Mouse (Mus musculus): ENCODE measurements at regions not wholly inside any gene's neighbourhood (a gene's known extent, or its start where the extent isn't known, plus 50 kb on each side); places are given as distances from the start of the nearest gene placed in this dataset.

DNA sequence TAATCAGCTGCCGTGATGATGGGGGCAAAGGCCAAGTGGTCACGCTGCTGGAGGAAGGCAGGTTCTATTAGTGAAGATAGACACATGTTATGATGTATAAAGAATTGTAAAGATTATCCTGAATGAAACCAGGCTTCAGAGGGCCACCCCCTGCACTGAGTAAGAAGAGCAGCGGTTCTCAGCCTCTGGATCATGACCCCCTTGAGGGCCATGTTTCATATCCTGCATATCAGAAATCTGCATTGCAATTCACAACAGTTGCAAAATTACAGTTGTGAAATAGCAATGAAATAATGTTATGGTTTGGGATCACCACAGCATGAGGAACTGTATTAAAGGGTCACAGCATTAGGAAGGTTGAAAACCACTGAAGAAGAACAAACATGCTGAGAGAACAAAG is 162.5 kb upstream of the Zranb2 start:
- Histone ChIP-seq H3K27me3 (ENCODE audit: control insufficient read depth, insufficient read depth, low read length) (no peaks in the 10 kb centered on the region), H3K9me3 (ENCODE audit: control insufficient read depth, low read length) (no peaks in the 10 kb centered on the region), H3K4me2 (ENCODE audit: low read depth, low read length, severe bottlenecking) (no peak overlapping the region), H3K9ac (ENCODE audit: low read length) (no peak overlapping the region), H3K36me3 (ENCODE audit: control insufficient read depth, insufficient read depth, low read length) (no peaks in the 10 kb centered on the region), H3K27ac (ENCODE audit: low read depth, low read length) (no peak overlapping the region), H3K4me1 (replicated peaks; ENCODE audit: control insufficient read depth, insufficient read depth, low read length) (no peaks in the 10 kb centered on the region), H3K4me3 (ENCODE audit: low read depth, low read length) (no peak overlapping the region)
- WGBS = 89% methylated on average over 3 of the region's 3 CpGs
- no peak for DNase-seq (ENCODE audit: low spot score)
- no peak for ATAC-seq (replicated peaks; ENCODE audit: low FRiP score)

DNA sequence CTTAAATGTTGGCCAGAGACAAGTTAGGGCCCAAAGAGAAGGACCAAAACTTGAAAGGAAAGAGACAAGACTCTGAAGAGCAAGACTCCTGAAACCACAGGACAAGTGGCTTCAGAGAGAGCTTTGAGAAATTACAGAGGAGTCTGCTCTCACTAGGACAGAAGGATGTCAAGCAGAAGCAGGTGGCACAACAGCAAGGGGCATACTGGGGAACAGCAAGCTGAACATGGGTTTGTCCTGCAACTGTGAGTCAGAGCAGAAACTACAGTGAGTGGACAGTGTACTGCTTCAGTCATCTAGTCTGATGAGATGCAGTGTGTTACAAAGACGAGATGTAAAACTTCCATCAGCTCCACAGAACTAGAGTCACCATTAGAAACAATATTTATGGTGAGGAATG is 160.6 kb upstream of the Zranb2 start:
- no peaks in the 10 kb centered on the region for H3K4me1 ChIP-seq (replicated peaks; ENCODE audit: control insufficient read depth, insufficient read depth, low read length)
- H3K9ac ChIP-seq (ENCODE audit: low read length) = no peak overlapping the region
- ATAC-seq (replicated peaks; ENCODE audit: low FRiP score) = no peak
- WGBS = 71% methylated on average over 1 of the region's 1 CpGs
- no peaks in the 10 kb centered on the region for H3K36me3 ChIP-seq (ENCODE audit: control insufficient read depth, insufficient read depth, low read length)
- H3K9me3 ChIP-seq (ENCODE audit: control insufficient read depth, low read length) = no peaks in the 10 kb centered on the region
- H3K4me2 ChIP-seq (ENCODE audit: low read depth, low read length, severe bottlenecking) = no peak overlapping the region
- no peaks in the 10 kb centered on the region for H3K27me3 ChIP-seq (ENCODE audit: control insufficient read depth, insufficient read depth, low read length)
- no peak overlapping the region for H3K4me3 ChIP-seq (ENCODE audit: low read depth, low read length)
- no peak for DNase-seq (ENCODE audit: low spot score)
- no peak overlapping the region for H3K27ac ChIP-seq (ENCODE audit: low read depth, low read length)

DNA sequence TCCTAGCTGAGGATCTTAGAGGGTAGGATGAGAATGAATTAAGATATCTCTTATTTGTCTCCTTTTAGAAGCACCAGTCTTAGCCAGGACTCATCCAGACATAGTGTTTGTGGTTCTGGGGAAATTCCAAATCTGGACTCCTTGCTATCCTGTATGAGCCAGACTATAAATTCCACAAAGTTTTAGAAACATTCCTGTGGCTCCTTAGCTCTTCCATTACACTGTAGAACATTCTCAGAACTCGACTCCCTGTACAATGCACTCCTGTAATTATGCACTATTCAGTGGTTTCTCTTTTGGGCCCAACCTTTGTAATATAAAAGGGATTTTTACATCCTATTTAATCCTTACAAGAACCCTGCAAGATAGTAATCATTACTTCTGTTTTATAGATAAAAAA is 159.8 kb upstream of the Zranb2 start:
- H3K4me2 ChIP-seq (ENCODE audit: low read depth, low read length, severe bottlenecking) = no peak overlapping the region
- no peaks in the 10 kb centered on the region for H3K4me1 ChIP-seq (replicated peaks; ENCODE audit: control insufficient read depth, insufficient read depth, low read length)
- H3K27ac ChIP-seq (ENCODE audit: low read depth, low read length) = no peak overlapping the region
- no peaks in the 10 kb centered on the region for H3K36me3 ChIP-seq (ENCODE audit: control insufficient read depth, insufficient read depth, low read length)
- WGBS = 60% methylated on average over 1 of the region's 1 CpGs
- H3K9ac ChIP-seq (ENCODE audit: low read length) = no peak overlapping the region
- H3K27me3 ChIP-seq (ENCODE audit: control insufficient read depth, insufficient read depth, low read length) = no peaks in the 10 kb centered on the region
- no peak for DNase-seq (ENCODE audit: low spot score)
- H3K9me3 ChIP-seq (ENCODE audit: control insufficient read depth, low read length) = no peaks in the 10 kb centered on the region
- no peak for ATAC-seq (replicated peaks; ENCODE audit: low FRiP score)
- no peak overlapping the region for H3K4me3 ChIP-seq (ENCODE audit: low read depth, low read length)

DNA sequence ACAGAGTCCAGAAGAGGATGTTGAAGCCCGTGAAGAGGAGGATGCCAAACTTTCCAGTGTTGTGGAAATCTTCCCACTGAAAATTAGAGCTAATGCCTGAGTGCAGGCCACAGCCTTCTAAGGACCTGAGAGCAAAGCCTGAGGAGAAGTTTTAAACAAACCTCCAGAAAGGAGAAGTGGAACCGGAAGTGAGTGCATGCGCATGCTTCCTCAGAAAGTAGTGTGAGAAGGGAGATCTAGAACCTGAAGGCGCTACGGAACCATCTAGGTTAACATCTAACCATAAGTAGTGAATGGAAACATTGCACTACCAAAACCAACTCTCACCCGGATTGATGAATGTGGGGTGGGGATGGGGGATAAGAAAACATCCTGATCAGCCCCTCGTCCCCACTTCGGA is 156.4 kb upstream of the Zranb2 start:
- Histone ChIP-seq H3K36me3 (ENCODE audit: control insufficient read depth, insufficient read depth, low read length) (no peaks in the 10 kb centered on the region), H3K9me3 (ENCODE audit: control insufficient read depth, low read length) (no peaks in the 10 kb centered on the region), H3K4me1 (replicated peaks; ENCODE audit: control insufficient read depth, insufficient read depth, low read length) (no peaks in the 10 kb centered on the region), H3K27me3 (ENCODE audit: control insufficient read depth, insufficient read depth, low read length) (no peaks in the 10 kb centered on the region), H3K9ac (ENCODE audit: low read length) (no peak overlapping the region), H3K4me3 (ENCODE audit: low read depth, low read length) (no peak overlapping the region), H3K4me2 (ENCODE audit: low read depth, low read length, severe bottlenecking) (no peak overlapping the region), H3K27ac (ENCODE audit: low read depth, low read length) (no peak overlapping the region)
- DNase-seq (ENCODE audit: low spot score) (no peak), ATAC-seq (replicated peaks; ENCODE audit: low FRiP score) (no peak)
- 91% methylated on average over 8 of the region's 8 CpGs for WGBS

DNA sequence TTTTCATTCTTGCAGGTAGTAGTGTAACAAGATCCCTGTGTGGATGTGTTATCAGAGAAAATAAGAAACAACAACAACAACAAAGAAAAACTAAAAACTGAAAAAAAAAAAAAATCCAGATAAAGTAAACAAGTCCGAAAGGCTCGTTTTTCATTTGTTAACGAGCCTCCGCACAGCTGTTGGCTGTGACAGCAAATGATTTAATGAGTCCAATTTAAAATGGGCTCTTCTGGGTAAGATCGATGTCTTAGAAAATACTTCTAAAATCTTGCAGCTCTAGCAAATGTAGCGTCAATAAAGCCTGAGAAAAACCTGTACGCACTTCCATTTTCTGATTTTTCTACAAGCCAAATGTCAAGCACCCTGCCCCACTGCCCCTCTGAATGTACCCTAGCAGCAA is 155.8 kb upstream of the Zranb2 start:
- H3K4me3 ChIP-seq (ENCODE audit: low read depth, low read length) = no peak overlapping the region
- H3K9me3 ChIP-seq (ENCODE audit: control insufficient read depth, low read length) = no peaks in the 10 kb centered on the region
- no peak overlapping the region for H3K4me2 ChIP-seq (ENCODE audit: low read depth, low read length, severe bottlenecking)
- H3K36me3 ChIP-seq (ENCODE audit: control insufficient read depth, insufficient read depth, low read length) = no peaks in the 10 kb centered on the region
- no peak overlapping the region for H3K27ac ChIP-seq (ENCODE audit: low read depth, low read length)
- H3K4me1 ChIP-seq (replicated peaks; ENCODE audit: control insufficient read depth, insufficient read depth, low read length) = no peaks in the 10 kb centered on the region
- DNase-seq (ENCODE audit: low spot score) (no peak), ATAC-seq (replicated peaks; ENCODE audit: low FRiP score) (no peak)
- H3K9ac ChIP-seq (ENCODE audit: low read length) = no peak overlapping the region
- H3K27me3 ChIP-seq (ENCODE audit: control insufficient read depth, insufficient read depth, low read length) = no peaks in the 10 kb centered on the region
- 72% methylated on average over 7 of the region's 7 CpGs for WGBS

DNA sequence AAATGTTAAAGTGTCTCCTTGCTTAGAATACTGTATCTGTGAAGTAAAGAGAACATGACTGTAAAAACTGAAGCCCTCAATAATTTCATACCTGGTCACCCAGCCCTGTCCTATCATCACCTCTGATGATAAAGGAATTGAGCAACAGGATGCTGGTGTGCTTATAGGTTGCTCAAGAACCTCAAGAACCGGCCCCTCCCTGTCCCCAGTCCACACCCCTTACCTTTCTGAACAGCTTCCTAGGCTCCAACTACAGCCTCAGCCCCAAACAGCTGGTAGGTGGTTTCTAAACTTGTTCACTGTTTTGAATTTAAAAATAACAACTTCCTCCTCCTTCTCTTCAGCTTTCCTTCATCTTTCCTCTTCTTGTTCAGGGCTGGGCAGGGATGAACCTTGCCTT is 142.1 kb upstream of the Zranb2 start:
- H3K4me3 ChIP-seq (ENCODE audit: low read depth, low read length) = no peak overlapping the region
- no peaks in the 10 kb centered on the region for H3K27me3 ChIP-seq (ENCODE audit: control insufficient read depth, insufficient read depth, low read length)
- no peak overlapping the region for H3K27ac ChIP-seq (ENCODE audit: low read depth, low read length)
- no peak for ATAC-seq (replicated peaks; ENCODE audit: low FRiP score)
- no peaks in the 10 kb centered on the region for H3K9me3 ChIP-seq (ENCODE audit: control insufficient read depth, low read length)
- no peak overlapping the region for H3K9ac ChIP-seq (ENCODE audit: low read length)
- no peak for DNase-seq (ENCODE audit: low spot score)
- WGBS = 70% methylated on average over 1 of the region's 1 CpGs
- no peak overlapping the region for H3K4me2 ChIP-seq (ENCODE audit: low read depth, low read length, severe bottlenecking)
- H3K4me1 ChIP-seq (replicated peaks; ENCODE audit: control insufficient read depth, insufficient read depth, low read length) = no peaks in the 10 kb centered on the region
- H3K36me3 ChIP-seq (ENCODE audit: control insufficient read depth, insufficient read depth, low read length) = no peaks in the 10 kb centered on the region

DNA sequence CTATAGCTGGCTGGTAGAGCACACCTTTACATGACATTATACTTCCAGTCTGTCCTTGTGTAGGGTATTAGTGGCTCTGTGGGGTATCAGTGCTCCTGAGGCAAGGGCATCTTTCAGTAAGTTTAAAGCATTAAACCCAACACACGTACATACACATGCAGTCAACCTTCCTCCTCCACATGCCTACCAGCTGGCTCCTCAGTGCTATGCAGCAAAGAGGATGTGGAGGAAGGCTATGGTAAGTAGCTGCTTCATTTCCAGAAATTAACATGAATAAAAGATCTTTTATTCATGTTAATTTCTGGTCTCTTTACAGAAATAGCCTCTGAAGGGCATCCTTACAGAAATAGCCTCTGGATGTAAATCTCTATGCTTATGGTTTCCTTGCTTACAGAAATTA is 140.1 kb upstream of the Zranb2 start:
- no peak overlapping the region for H3K4me2 ChIP-seq (ENCODE audit: low read depth, low read length, severe bottlenecking)
- no peak for DNase-seq (ENCODE audit: low spot score)
- H3K9ac ChIP-seq (ENCODE audit: low read length) = no peak overlapping the region
- 65% methylated on average over 1 of the region's 1 CpGs for WGBS
- no peaks in the 10 kb centered on the region for H3K36me3 ChIP-seq (ENCODE audit: control insufficient read depth, insufficient read depth, low read length)
- H3K4me1 ChIP-seq (replicated peaks; ENCODE audit: control insufficient read depth, insufficient read depth, low read length) = no peaks in the 10 kb centered on the region
- no peaks in the 10 kb centered on the region for H3K9me3 ChIP-seq (ENCODE audit: control insufficient read depth, low read length)
- no peak for ATAC-seq (replicated peaks; ENCODE audit: low FRiP score)
- no peak overlapping the region for H3K4me3 ChIP-seq (ENCODE audit: low read depth, low read length)
- H3K27me3 ChIP-seq (ENCODE audit: control insufficient read depth, insufficient read depth, low read length) = no peaks in the 10 kb centered on the region
- H3K27ac ChIP-seq (ENCODE audit: low read depth, low read length) = no peak overlapping the region

DNA sequence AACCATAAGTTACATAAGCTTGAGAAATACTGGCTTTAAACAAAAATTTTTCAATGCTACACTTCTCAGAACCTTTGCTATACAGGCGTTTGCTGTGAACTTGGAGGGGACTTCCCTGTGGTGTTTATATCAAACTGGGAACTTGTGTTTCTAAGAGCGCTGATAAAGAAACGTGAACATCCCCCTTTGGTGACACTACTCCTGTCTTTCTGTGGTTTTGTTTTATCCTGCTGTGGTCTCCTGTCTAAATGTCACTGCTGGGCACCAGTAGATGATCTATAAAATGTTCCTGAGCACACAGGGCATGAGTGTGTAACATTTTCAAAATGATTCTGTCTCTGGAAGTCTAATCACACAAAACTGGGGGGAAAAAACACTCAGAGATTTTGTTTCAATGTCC is 134.1 kb upstream of the Zranb2 start:
- H3K27ac ChIP-seq (ENCODE audit: low read depth, low read length) = no peak overlapping the region
- no peaks in the 10 kb centered on the region for H3K9me3 ChIP-seq (ENCODE audit: control insufficient read depth, low read length)
- 84% methylated on average over 3 of the region's 3 CpGs for WGBS
- no peak for ATAC-seq (replicated peaks; ENCODE audit: low FRiP score)
- no peaks in the 10 kb centered on the region for H3K27me3 ChIP-seq (ENCODE audit: control insufficient read depth, insufficient read depth, low read length)
- H3K9ac ChIP-seq (ENCODE audit: low read length) = no peak overlapping the region
- no peak overlapping the region for H3K4me2 ChIP-seq (ENCODE audit: low read depth, low read length, severe bottlenecking)
- H3K36me3 ChIP-seq (ENCODE audit: control insufficient read depth, insufficient read depth, low read length) = no peaks in the 10 kb centered on the region
- no peak overlapping the region for H3K4me3 ChIP-seq (ENCODE audit: low read depth, low read length)
- no peaks in the 10 kb centered on the region for H3K4me1 ChIP-seq (replicated peaks; ENCODE audit: control insufficient read depth, insufficient read depth, low read length)
- no peak for DNase-seq (ENCODE audit: low spot score)

DNA sequence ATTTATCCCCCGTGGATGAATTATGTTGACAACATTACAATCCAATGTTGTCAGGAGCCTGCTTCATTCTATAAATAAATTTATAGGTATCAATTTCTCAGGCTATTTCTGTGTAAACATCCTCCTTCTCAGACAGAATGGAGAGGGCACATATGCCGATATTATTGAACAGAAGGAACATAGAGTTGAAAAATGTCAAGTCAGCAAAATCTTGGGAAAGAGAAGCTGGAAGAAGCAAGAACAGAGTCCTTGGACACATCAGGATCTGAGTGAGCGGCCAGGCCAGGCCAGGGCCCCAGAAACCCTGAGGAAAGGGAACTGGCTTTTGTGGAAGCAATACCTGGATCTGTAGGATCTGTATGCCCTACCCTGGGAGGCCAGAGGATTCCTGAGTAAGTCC is 129.9 kb upstream of the Zranb2 start:
- Histone ChIP-seq H3K27ac (ENCODE audit: low read depth, low read length) (no peak overlapping the region), H3K9ac (ENCODE audit: low read length) (no peak overlapping the region), H3K4me1 (replicated peaks; ENCODE audit: control insufficient read depth, insufficient read depth, low read length) (no peaks in the 10 kb centered on the region), H3K4me3 (ENCODE audit: low read depth, low read length) (no peak overlapping the region), H3K36me3 (ENCODE audit: control insufficient read depth, insufficient read depth, low read length) (no peaks in the 10 kb centered on the region), H3K27me3 (ENCODE audit: control insufficient read depth, insufficient read depth, low read length) (no peaks in the 10 kb centered on the region), H3K4me2 (ENCODE audit: low read depth, low read length, severe bottlenecking) (no peak overlapping the region), H3K9me3 (ENCODE audit: control insufficient read depth, low read length) (no peaks in the 10 kb centered on the region)
- WGBS = 90% methylated on average over 3 of the region's 3 CpGs
- no peak for ATAC-seq (replicated peaks; ENCODE audit: low FRiP score)
- DNase-seq (ENCODE audit: low spot score) = no peak
